Mouse (Mus musculus) ES-E14 (cell line): Measurements from ENCODE around the gene Cd36. TPM values are rescaled to one million over a fixed set of nuclear protein-coding genes. Genes with fewer than 3 reads are reported as not detected.
"Not testable (repeated sequence)": the region's sequence is repeated elsewhere in the genome, so short reads cannot be mapped to it uniquely, and the experiment has no call there.

ENCODE experiments used
- DNase-seq: peaks from one replicate; pipeline ENCODE4 v3.0.0-alpha.2; 2013; ENCODE audit warnings: low read depth, low spot score
- H3K27ac ChIP-seq: 2 replicates; pipeline ENCODE4 v1.5.1; 2012; ENCODE audit warnings: low read depth, mild to moderate bottlenecking, low read length, moderate library complexity, mixed read lengths; ENCODE audit not compliant: poor library complexity, insufficient read depth, severe bottlenecking
- H3K36me3 ChIP-seq: 2 replicates; pipeline ENCODE4 v1.6.1; 2012; ENCODE audit warnings: mild to moderate bottlenecking, low read length, moderate library complexity, mixed read lengths; ENCODE audit not compliant: control insufficient read depth, poor library complexity, insufficient read depth, severe bottlenecking
- H3K4me1 ChIP-seq, 2 experiments: fragments of 150-350 bp in 1 of 2; sonication (generic) in 1 of 2; 2 replicates each; pipeline ENCODE4 v1.6.1; 2012; ENCODE audit warnings: low read length in 2 of 2, mild to moderate bottlenecking in 1 of 2, mixed read lengths in 1 of 2; ENCODE audit not compliant: control insufficient read depth in 2 of 2, insufficient read depth in 2 of 2, poor library complexity in 1 of 2
- H3K4me3 ChIP-seq, 2 experiments: fragments of 150-350 bp in 1 of 2; sonication (generic) in 1 of 2; 2 replicates each; pipeline ENCODE4 v1.5.1; 2012; ENCODE audit warnings: low read length in 2 of 2, low read depth in 1 of 2, mild to moderate bottlenecking in 1 of 2, mixed read lengths in 1 of 2; ENCODE audit not compliant: insufficient read depth in 1 of 2, poor library complexity in 1 of 2, severe bottlenecking in 1 of 2
- H3K9ac ChIP-seq: 2 replicates; pipeline ENCODE4 v1.6.1; 2012; ENCODE audit warnings: low read depth, mild to moderate bottlenecking, low read length, mixed read lengths; ENCODE audit not compliant: poor library complexity, insufficient read depth, severe bottlenecking
- H3K9me3 ChIP-seq: fragments of 150-350 bp; sonication (generic); 2 replicates; pipeline ENCODE4 v1.6.1; 2012; ENCODE audit warnings: low read depth, mild to moderate bottlenecking, low read length; ENCODE audit not compliant: control insufficient read depth, insufficient read depth
- CHD2 ChIP-seq: IDR thresholded peaks from 2 replicates; pipeline ENCODE4 v1.6.1; 2014; ENCODE audit warnings: mild to moderate bottlenecking, low read depth, low read length, inconsistent platforms
- HCFC1 ChIP-seq: IDR thresholded peaks from 2 replicates; pipeline ENCODE4 v1.6.1; 2012; ENCODE audit warnings: low read length, inconsistent platforms, borderline replicate concordance; ENCODE audit not compliant: insufficient read depth
- MAFK ChIP-seq: IDR thresholded peaks from 2 replicates; pipeline ENCODE4 v1.6.1; 2014; ENCODE audit warnings: mild to moderate bottlenecking, low read depth, low read length, inconsistent platforms; ENCODE audit not compliant: insufficient read depth
- ZC3H11A ChIP-seq: IDR thresholded peaks from 2 replicates; pipeline ENCODE4 v1.6.1; 2012; ENCODE audit warnings: low read depth, mild to moderate bottlenecking, inconsistent platforms, low read length, borderline replicate concordance
- ZNF384 ChIP-seq: IDR thresholded peaks from 2 replicates; pipeline ENCODE4 v1.6.1; 2012; ENCODE audit warnings: low read depth, low read length, inconsistent platforms
- in situ Hi-C, 2 experiments: fragments of 600-800 bp; cut with MboI; formaldehyde crosslinking; loops; one replicate each; pipeline ENCODE4 v1.15.1; 2025; ENCODE audit warnings: low sequenced_read_pairs in 2 of 2, inconsistent platforms in 1 of 2; ENCODE audit not compliant: unreplicated experiment in 2 of 2
- total RNA-seq: library from RNA; depleted of rRNA; stranded (reverse); fragments of 300-350 nt; gene quantifications from 2 replicates; pipeline ENCODE4 v1.2.3, GENCODE M21; 2012

Gene Cd36
- total RNA-seq, 1 experiment: 0.62 TPM

GRCm38 (mm10) chr5:17924085-17924518, 35.5 kb upstream of the Cd36 start:
- no peak overlapping the region for H3K9ac ChIP-seq
- H3K4me3 ChIP-seq: no peak overlapping the region
- H3K36me3 ChIP-seq: no peaks in the 10 kb centered on the region
- DNase-seq: no peak
- no peaks in the 10 kb centered on the region for H3K9me3 ChIP-seq
- H3K27ac ChIP-seq: no peak overlapping the region
- TF ChIP-seq ZNF384: no peak
- no peak for TF ChIP-seq HCFC1
- no peak for TF ChIP-seq CHD2
- TF ChIP-seq MAFK: no peak
- no peak for TF ChIP-seq ZC3H11A
- H3K4me1 ChIP-seq: peaks cover 0 to under 1% of the 10 kb centered on the region in 2 experiments; a peak in 1 of 4 replicates
- in situ Hi-C loops: no loop called here

GRCm38 (mm10) chr5:17923648-17924047, 35.0 kb upstream of the Cd36 start:
- no peak overlapping the region for H3K27ac ChIP-seq
- TF ChIP-seq ZNF384 (no peak), CHD2 (no peak), HCFC1 (no peak), ZC3H11A (no peak), MAFK (no peak)
- in situ Hi-C loops: no loop called here
- H3K9me3 ChIP-seq: no peaks in the 10 kb centered on the region
- no peak overlapping the region for H3K9ac ChIP-seq
- H3K36me3 ChIP-seq: no peaks in the 10 kb centered on the region
- DNase-seq: no peak
- H3K4me3 ChIP-seq: no peak overlapping the region
- no peaks in the 10 kb centered on the region for H3K4me1 ChIP-seq

GRCm38 (mm10) chr5:17918966-17919365, 30.4 kb upstream of the Cd36 start:
- H3K27ac ChIP-seq: no peak overlapping the region
- no peak for DNase-seq
- TF ChIP-seq HCFC1: no peak
- TF ChIP-seq CHD2: no peak
- no peak for TF ChIP-seq ZNF384
- TF ChIP-seq MAFK: no peak
- TF ChIP-seq ZC3H11A: no peak
- no peaks in the 10 kb centered on the region for H3K9me3 ChIP-seq
- no peak overlapping the region for H3K4me3 ChIP-seq
- H3K9ac ChIP-seq: no peak overlapping the region
- no peaks in the 10 kb centered on the region for H3K36me3 ChIP-seq
- H3K4me1 ChIP-seq: no peaks in the 10 kb centered on the region
- in situ Hi-C loops: no loop called here

GRCm38 (mm10) chr5:17904766-17905165, 16.2 kb upstream of the Cd36 start:
- no peaks in the 10 kb centered on the region for H3K9me3 ChIP-seq
- DNase-seq: no peak
- TF ChIP-seq MAFK (no peak), HCFC1 (no peak), CHD2 (no peak), ZC3H11A (no peak), ZNF384 (no peak)
- H3K36me3 ChIP-seq: no peaks in the 10 kb centered on the region
- H3K4me3 ChIP-seq: no peak overlapping the region
- in situ Hi-C loops: no loop called here
- H3K9ac ChIP-seq: no peak overlapping the region
- no peaks in the 10 kb centered on the region for H3K4me1 ChIP-seq
- H3K27ac ChIP-seq: no peak overlapping the region

DNA sequence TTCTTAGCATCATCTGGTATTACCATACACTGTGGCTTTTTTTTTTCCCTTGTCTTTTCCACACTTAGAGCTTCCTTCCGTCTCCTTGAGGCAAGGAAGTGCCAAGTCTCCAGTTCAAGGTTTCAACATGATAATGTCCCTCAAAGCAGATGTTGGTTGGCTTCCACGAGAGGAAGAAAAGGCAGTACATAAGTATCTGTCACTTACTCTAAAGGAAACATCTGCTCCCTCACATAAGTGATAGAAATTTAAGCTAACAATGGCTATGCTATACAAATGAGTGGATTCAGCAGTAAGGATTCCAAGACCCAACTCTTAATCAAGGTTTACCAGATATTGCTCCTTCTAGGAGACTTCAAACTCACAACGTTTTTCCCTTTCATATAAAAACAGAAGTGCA, 10.3 kb upstream of the Cd36 start:
- no peak for DNase-seq
- Histone ChIP-seq H3K4me3 (no peak overlapping the region), H3K4me1 (no peaks in the 10 kb centered on the region), H3K9ac (no peak overlapping the region), H3K36me3 (no peaks in the 10 kb centered on the region), H3K27ac (no peak overlapping the region), H3K9me3 (no peaks in the 10 kb centered on the region)
- in situ Hi-C loops: no loop called here
- TF ChIP-seq HCFC1: no peak
- TF ChIP-seq ZC3H11A: no peak
- no peak for TF ChIP-seq MAFK
- no peak for TF ChIP-seq ZNF384
- TF ChIP-seq CHD2: no peak

DNA sequence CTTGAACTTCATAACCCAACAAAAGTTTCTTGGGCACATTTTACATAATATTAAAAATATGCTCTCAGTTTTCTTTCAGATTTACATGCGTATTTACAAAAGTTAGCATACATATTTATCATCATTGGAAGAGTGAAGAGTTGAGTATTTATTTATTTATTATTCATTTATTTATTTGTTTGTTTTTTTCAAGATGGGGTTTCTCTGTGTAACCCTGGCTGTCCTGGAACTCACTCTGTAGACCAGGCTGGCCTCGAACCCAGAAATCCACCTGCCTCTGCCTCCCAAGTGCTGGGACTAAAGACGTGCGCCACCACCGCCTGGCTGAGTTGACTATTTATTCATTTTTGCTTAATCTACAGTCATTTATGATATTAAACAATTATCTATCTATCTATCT, 9.0 kb upstream of the Cd36 start:
- H3K27ac ChIP-seq, in situ Hi-C loops, H3K4me1 ChIP-seq: not testable (repeated sequence)

More for the DNA sequence above, 9.0 kb upstream of the Cd36 start:
- not testable (repeated sequence) for H3K9ac ChIP-seq, H3K36me3 ChIP-seq, H3K9me3 ChIP-seq, H3K4me3 ChIP-seq
- DNase-seq: peak; percentile 34
